Mouse (Mus musculus): Measurements from ENCODE around the gene Ssr4.

DNA sequence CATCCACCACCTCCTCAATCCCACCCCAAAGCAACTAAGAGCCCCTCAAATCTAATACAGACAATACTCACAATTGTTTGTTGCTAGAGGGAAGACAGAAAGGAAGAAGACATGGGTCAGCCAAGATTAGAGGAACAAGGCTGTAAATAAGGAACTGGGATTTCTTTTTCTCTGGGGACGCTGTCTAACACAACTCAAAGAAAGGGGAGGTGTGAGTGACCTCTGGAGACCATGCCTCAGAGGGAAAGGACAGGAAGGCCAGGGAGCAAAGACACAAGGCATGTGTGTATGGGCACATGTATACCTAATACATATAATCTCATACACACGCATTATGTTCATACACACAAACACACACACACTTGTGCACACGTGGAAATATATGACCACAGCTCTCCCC lies 4.6 kb upstream of the Ssr4 start:
- TF ChIP-seq ZNF384 (IDR thresholded peaks at IDR 0.05; ENCODE audit: low read depth, low read length) (no peak), CTCF (conservative IDR thresholded peaks at IDR 0.05 in 1 of 2, IDR thresholded peaks at IDR 0.05 in 1 of 2; ENCODE audit: low read depth in 2 of 2, low read length in 2 of 2) (no peak), USF1 (IDR thresholded peaks at IDR 0.05; ENCODE audit: low read depth, low read length) (no peak), MAFK (IDR thresholded peaks at IDR 0.05; ENCODE audit: insufficient replicate concordance, low read length) (no peak), GABPA (IDR thresholded peaks at IDR 0.05; ENCODE audit: insufficient replicate concordance, low read depth, low read length) (no peak), TCF12 (IDR thresholded peaks at IDR 0.05; ENCODE audit: low read depth, low read length) (no peak), NRF1 (IDR thresholded peaks at IDR 0.05; ENCODE audit: low read depth, low read length) (no peak), RAD21 (IDR thresholded peaks at IDR 0.05; ENCODE audit: low read depth, low read length) (no peak), ZC3H11A (IDR thresholded peaks at IDR 0.05; ENCODE audit: low read depth, low read length) (no peak), ELF1 (IDR thresholded peaks at IDR 0.05; ENCODE audit: low read depth, low read length) (no peak), BHLHE40 (IDR thresholded peaks at IDR 0.05; ENCODE audit: low read depth, low read length) (no peak), MAX (IDR thresholded peaks at IDR 0.05; ENCODE audit: low read length) (no peak)

All from CH12.LX (cell line).